Mouse (Mus musculus): ENCODE measurements around the gene Clcf1.

Clcf1 gene

DNA sequence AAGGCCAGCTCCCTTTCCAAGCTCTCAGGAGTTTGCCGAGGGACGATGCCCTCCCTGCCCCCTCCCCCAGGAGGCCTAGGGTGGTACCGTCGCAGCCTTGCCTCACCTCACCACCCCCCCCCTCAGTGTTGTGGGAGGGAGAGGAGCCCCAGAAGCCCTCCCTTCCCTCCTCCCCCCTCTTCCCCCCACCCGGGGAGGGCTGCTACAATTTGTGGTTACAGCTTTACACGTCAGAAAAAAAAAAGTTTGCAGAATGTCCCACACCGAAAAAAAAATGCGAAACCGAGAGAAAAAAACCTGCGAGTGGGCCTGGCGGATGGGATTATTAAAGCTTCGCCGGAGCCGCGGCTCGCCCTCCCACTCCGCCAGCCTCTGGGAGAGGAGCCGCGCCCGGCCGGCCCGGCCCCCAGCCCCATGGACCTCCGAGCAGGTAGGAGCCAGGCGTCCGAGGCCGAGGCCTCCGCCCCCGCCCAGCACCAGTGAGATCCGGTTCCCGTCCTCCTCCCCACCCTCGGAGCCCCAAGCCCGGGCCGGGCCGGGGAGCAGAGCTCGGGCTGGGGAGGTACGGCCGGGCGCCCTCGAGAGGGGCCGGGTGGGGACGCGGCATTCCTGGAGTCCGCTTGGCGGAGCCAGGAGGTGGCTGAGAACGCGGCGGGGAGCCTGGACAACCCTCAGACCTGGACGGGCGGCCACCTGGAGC lies at the start of gene Clcf1, which contains the start of gene AC109138.7:
Gene Clcf1, plus strand, starts transcription at position 168 of the 700 bp plus-strand sequence.
Gene AC109138.7, plus strand, starts transcription at position 287 of the 700 bp plus-strand sequence.
- no peak for DNase-seq (ENCODE audit: low read depth, low spot score)

DNA sequence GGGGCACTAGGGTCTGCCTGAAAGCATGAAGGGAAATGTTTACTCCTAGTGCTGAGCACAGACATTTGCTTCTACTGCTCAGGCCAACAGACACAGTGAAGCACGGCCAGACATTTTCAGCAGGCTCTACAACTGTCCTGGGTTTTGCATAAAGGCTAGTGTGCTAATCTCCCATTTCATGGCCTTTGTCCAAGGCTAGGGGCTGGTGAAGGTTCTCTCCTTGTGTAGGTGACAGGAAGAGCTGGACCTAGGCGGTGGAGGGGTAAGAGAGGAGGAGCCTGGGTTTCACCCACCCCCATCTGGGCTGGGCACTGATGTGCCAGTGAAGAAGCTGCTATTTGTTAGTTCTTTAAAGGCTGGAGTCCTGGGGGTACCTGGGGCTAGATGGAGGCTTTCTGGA lies 49.3 kb upstream of the Clcf1 start:
- DNase-seq (ENCODE audit: low read depth, low spot score), result no peak

- no peak for DNase-seq (ENCODE audit: low read depth, low spot score)
Measured at GRCm38 (mm10) chr19:4166678-4167476, 47.2 kb upstream of the Clcf1 start.

GRCm38 (mm10) chr19:4169378-4169784 lies 44.7 kb upstream of the Clcf1 start:
- peak; percentile 97 for DNase-seq (ENCODE audit: low read depth, low spot score)

GRCm38 (mm10) chr19:4169810-4170209 lies 44.2 kb upstream of the Clcf1 start:
- DNase-seq (ENCODE audit: low read depth, low spot score), result no peak

DNA sequence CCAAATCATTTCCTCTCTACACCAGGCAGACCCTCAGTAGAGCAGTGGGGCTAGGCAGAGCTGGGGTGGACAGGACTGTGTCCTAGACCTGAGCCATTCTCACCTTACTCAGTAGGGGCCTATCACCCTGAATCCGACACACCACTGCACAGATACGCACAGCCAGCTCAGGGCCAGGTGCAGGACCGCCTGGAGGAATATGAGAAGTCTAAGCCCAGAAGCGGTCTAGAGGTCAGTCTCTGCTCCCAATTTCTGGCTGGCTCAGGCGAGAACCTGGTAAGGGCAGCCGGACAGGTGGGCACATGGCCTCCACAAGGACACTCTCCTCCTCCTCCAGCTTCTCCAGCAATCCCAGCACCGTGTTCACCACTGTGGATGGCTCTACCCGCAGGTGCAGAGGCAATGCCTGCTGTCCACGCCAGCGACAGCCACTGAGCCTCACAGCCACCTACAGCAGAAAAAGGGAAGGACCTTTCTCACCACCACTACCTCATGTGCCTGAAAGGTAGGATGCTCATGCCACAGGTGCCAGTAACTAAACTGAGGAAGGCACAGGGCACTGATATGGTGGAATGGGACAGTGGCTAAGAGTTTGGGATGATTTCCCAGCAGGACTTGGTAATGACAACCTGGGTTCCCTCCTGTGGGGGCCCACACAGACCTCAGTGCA lies 43.2 kb upstream of the Clcf1 start:
- DNase-seq (ENCODE audit: low read depth, low spot score), result no peak

GRCm38 (mm10) chr19:4171393-4172290 lies 42.4 kb upstream of the Clcf1 start:
- DNase-seq (ENCODE audit: low read depth, low spot score), result no peak

- DNase-seq (ENCODE audit: low read depth, low spot score), result no peak
Measured at GRCm38 (mm10) chr19:4172925-4173324, 41.1 kb upstream of the Clcf1 start.

- DNase-seq (ENCODE audit: low read depth, low spot score), result no peak
Measured at GRCm38 (mm10) chr19:4175368-4175947, 38.6 kb upstream of the Clcf1 start, which contains the start of gene Carns1. Gene Carns1 (minus strand): TSS chr19:4175479.

GRCm38 (mm10) chr19:4180411-4180810 lies 33.6 kb upstream of the Clcf1 start:
- no peak for DNase-seq (ENCODE audit: low read depth, low spot score)

- no peak for DNase-seq (ENCODE audit: low read depth, low spot score)
Measured at GRCm38 (mm10) chr19:4181892-4182291, 32.1 kb upstream of the Clcf1 start.

DNA sequence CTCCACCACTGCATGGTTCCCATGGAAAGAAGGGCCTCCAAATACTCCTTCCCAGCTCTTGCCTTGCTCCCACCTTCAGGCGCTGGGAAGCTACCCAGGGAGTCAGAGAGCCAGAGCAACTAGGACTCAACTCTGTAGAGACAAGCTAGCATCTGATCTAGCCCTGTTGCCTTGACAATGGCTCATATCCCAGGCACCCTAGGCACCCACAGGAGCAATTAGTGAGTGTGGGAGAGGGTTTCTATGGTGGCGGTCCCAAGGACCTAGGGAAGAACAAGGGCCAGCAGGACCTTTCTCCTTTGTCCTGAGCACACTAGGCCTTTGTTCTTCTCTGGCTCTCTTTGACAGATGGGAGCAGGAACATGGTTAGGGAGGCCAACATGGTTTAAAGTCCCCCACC lies 30.3 kb upstream of the Clcf1 start:
- no peak for DNase-seq (ENCODE audit: low read depth, low spot score)

GRCm38 (mm10) chr19:4184976-4185975 lies 28.8 kb upstream of the Clcf1 start:
- no peak for DNase-seq (ENCODE audit: low read depth, low spot score)

- no peak for DNase-seq (ENCODE audit: low read depth, low spot score)
Measured at GRCm38 (mm10) chr19:4187303-4187702, 26.7 kb upstream of the Clcf1 start.

DNA sequence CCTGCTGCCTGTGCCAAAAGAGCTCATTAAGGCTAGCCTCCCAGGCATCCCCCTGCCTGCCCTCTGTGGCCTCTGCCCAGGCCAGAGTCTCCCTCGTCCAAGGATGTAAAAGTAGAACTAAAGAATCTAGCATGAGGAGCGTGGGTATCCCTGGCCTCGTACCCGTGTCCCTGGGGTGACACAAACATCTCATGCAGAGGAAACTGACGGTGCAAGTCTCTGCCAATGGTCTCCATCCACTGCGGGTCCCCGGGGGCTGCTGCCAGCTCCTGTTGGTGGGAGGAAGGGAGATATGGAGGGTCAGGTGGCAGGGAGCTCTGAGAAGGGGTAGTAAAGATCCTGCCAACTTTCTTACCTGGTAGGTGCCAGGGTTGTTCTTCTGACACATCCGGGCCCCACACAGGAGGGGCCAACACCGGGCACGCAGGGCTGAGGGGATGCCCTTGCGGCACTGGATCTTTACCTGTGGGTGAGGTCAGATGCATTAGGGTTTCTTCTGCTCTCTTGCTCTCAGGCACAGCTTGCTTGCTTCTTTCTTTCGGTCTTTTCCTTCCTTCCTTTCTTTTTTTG lies 24.9 kb upstream of the Clcf1 start:
- no peak for DNase-seq (ENCODE audit: low read depth, low spot score)

GRCm38 (mm10) chr19:4190831-4191334 lies 23.2 kb upstream of the Clcf1 start, which contains the start of gene Tbc1d10c:
Gene Tbc1d10c (minus strand): TSS chr19:4191284.
- DNase-seq (ENCODE audit: low read depth, low spot score), result no peak

DNA sequence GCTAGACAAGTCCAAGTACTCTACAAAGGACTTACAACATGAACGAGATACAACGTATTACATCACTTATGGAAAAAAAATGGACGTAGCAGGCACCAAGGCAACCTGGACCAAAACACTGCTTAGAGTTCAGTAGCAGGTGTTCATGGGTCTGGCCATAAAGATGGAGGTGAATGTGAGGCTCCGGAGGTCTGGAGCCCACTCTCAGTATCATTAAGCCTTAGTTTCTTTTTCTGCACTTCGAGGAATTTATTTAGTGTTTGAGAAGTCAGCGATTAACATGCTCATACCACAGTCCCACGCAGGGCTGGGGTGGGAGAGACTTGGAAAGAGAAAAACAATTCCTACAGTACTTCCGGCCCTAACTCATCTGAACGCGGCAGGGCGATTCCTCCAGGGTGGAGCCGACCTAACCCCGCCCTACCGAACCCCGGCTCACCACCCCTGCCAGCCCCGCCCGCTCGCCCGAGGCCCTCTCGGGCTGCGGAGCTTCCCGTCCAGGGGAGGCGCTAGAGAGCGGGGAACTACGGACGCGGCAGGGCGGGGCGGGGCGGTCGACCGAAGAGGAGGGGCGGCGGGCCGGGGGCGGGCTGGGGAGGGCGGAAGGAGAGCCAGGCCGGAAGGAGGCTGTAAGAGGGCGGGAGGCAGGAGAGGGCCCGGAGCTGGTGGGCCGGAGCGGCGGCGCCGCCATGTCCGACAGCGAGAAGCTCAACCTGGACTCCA lies 22.3 kb upstream of the Clcf1 start, which contains the start of gene Ppp1ca:
Gene Ppp1ca, plus strand, starts transcription at position 538 of the 723 bp plus-strand sequence.
- DNase-seq (ENCODE audit: low read depth, low spot score), result peak; percentile 71
